Mouse (Mus musculus): ENCODE measurements around the gene Tspan12.
"Not testable (repeated sequence)": the region's sequence is repeated elsewhere in the genome, so short reads cannot be mapped to it uniquely, and the experiment has no call there.

Gene Tspan12

DNA sequence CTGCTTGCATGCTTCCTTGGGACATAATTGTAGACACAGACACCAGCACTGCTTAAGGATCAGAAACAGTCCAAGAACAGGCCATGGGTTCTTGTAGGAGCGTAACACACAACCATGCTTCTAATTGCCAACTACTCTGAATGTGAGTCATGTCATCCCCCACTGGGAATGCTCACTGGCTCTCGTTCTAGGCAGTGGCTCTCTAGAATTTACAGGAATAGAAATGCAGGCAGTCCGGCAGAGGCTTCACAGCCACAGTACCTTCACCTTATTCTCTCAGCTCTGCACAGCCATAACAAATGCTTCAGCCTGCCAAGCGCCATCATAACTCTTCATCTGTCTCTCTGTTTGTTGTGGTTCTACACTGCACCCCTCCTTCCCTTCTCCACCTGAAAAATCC is 23.9 kb downstream of the Tspan12 start:
- DNase-seq (ENCODE audit: low read depth, low spot score): no peak

DNA sequence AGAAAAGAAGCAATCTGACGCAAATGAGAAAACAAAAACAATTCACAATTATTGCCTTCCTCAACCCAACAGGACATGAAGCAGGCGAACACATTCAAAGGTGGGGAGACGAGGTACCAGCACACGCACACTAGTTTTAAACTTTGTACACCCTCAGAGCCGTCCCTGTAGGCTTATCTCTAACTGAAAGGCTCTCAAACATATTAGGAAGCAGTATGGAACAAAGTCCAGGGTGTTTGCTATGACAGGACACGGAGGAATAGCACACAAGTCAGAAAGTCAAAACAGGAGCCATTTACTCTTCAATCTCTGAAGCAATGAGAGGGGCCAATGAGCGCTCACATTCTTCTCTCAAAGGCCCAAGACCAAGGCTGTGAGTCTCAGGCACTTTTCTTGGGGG is 24.3 kb downstream of the Tspan12 start:
- no peak for DNase-seq (ENCODE audit: low read depth, low spot score)

GRCm38 (mm10) chr6:21823694-21824093 is 28.6 kb downstream of the Tspan12 start:
- DNase-seq (ENCODE audit: low read depth, low spot score): no peak

DNA sequence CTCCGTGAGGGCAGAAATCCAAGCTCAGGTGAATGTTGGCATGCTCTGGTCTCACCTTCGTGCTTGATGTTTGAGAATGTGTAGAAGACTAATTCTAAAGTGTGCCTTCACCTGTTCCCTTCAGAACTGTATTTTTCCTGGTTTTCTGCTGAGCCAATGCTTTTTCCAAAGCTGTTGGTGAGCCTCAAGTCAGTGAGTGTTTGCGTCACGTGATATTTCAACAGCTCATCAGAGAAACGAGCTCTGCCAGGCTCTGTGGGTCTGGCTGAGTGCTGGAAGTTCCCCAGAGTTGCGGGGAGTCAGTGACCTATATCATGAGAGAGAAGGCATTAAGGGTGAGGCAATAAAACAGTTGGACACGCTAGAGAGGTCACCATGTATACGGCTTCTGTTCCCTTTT is 29.0 kb downstream of the Tspan12 start:
- DNase-seq (ENCODE audit: low read depth, low spot score): no peak

GRCm38 (mm10) chr6:21822721-21823134 is 29.6 kb downstream of the Tspan12 start:
- no peak for DNase-seq (ENCODE audit: low read depth, low spot score)

- no peak for DNase-seq (ENCODE audit: low read depth, low spot score)
These were observed 34.1 kb downstream of the Tspan12 start for GRCm38 (mm10) chr6:21818107-21818807.

- no peak for DNase-seq (ENCODE audit: low read depth, low spot score)
These were observed 46.3 kb downstream of the Tspan12 start for GRCm38 (mm10) chr6:21806005-21806404.

DNA sequence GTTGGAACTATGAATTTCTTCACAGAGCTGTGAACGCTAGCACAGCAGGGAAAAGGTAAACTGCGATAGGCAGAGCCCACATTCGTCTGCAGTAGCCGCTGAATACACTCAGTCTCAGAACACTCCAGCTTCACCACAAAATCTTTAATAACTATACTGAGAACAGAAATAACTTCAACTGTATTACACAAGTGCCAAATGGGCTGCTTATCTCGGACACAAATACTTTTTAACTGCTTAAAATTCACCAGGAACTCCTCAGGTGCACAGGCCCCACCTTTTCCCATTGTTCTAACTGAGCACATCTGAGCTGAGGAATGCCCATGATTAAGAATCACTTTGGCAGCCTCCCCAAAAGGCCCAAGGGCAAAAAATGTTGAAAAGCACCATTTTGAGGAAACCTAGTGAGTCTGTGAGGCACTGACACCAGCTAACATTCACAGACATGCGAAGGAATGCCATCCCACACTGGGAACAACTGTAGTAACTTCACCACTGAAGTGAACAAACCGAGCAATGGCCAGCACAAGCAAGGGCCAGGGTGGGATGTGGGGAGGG is 47.2 kb downstream of the Tspan12 start:
- DNase-seq (ENCODE audit: low read depth, low spot score): peak; percentile 51

- no peak for DNase-seq (ENCODE audit: low read depth, low spot score)
These were observed 48.6 kb downstream of the Tspan12 start for GRCm38 (mm10) chr6:21803483-21804340.

DNA sequence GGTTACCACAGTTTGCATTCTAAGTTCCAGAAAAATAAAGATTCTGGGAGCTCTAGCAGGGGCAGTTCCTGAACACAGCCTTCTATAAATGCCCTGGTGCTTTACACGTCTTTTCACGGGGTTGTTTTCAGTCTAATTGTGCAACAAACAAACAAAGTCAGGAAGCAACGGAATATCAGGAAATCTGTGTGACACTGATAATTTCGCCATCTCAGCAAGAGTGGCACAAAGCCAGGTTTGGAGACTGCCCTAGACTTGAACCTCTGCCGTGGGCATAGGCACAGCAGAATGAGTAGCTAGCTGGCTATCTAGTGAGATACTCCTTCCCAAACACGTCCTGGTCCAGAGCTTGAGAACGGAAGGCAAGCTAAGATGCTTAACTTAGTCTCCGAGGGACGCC is 53.7 kb downstream of the Tspan12 start:
- no peak for DNase-seq (ENCODE audit: low read depth, low spot score)

- no peak for DNase-seq (ENCODE audit: low read depth, low spot score)
These were observed 55.2 kb downstream of the Tspan12 start for GRCm38 (mm10) chr6:21797087-21797486.

GRCm38 (mm10) chr6:21796413-21796812 is 55.9 kb downstream of the Tspan12 start:
- DNase-seq (ENCODE audit: low read depth, low spot score): no peak

- no peak for DNase-seq (ENCODE audit: low read depth, low spot score)
These were observed 56.9 kb downstream of the Tspan12 start for GRCm38 (mm10) chr6:21795410-21795809.

DNA sequence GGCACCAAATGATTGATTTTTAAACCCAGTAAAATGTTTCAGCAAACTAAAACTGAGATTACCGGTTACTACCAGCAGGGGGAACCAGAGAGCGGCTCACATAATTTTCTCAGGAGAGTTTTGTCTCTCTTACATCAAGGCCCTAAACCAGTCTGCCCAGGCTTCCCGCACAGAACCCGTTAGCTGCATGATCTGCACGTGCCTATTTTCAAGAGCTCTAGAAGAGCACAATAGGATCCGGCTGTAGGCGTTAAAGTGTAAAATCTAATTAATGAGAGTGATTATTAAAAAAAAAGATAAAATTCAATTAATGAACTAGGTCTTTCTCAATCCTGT is 57.3 kb downstream of the Tspan12 start:
- peak; percentile 60 for DNase-seq (ENCODE audit: low read depth, low spot score)

- DNase-seq (ENCODE audit: low read depth, low spot score): no peak
These were observed 57.8 kb downstream of the Tspan12 start for GRCm38 (mm10) chr6:21794337-21795071.

DNA sequence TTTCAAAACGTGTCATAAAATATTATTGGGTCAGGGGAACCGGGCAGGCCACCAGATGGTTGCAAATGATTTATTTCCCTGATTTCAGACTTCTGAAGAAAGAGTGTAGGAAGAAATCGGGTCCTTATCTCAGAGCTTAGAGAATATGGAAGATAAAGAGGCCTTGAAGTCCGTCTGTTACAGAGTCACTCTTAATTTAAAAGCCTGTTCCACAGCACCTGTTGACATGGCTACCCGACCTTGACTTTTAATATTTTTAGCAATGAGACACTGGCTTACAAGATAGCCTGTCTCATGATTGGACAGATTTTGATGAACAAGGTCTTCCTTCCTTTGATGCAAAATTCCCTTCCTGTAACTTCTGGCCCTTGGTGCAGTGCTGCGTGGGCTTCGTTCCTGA is 61.0 kb downstream of the Tspan12 start:
- DNase-seq (ENCODE audit: low read depth, low spot score): no peak

DNA sequence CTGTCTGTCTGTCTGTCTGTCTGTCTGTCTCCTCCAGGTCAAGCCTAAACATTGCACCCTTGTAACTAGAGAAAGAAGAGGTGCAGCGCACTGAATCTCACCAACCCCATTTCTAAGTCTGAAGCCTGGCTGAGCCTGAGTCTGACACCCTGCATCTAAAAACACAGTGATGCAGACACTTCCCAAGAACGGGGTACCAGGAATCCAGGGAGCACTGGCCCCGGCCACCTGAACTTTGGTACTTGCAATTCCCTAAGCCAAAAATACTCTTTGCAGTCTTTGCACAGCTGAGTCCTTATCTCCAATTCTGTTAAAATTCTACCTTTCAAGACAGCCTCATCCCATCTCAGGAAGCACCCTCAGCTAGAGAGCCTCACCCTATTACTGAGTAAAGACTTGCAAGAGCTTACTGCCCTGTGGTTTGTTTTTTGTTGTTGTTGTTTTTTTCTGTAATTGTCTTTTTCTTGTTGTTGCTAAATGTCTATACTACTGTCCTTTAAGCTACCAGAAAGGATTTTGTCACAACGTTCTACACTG is 61.7 kb downstream of the Tspan12 start:
- no peak for DNase-seq (ENCODE audit: low read depth, low spot score)

DNA sequence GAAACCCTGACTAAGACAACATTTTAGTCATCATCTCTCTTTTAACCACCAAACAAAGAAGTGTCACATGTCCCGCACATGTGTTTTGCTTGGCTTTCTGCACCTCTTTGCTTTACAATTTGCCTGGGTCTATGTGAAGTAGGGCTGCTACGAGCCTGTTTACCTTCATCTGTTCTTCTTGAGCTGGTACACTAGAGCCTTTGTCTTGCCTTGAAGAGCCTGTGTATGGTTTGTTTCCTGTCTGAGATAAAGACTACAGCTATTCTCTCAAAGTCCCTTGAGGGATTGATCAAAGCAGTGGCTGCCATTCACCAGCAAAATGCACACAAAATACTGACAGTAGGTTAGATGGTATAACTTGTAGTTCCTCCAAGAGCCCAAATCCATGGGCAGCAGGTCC is 62.3 kb downstream of the Tspan12 start:
- DNase-seq (ENCODE audit: low read depth, low spot score): no peak

DNA sequence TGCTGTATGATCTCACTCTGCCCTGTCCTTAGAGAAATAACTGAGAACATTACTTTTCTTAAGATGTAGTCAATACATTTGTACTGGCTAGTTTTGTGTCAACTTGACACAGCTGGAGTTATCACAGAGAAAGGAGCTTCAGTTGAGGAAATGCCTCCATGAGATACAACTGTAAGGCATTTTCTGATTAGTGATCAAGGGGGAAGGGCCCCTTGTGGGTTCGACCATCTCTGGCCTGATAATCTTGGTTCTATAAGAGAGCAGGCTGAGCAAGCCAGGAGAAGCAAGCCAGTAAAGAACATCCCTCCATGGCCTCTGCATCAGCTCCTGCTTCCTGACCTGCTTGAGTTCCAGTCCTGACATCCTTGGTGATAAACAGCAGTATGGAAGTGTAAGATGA is 62.7 kb downstream of the Tspan12 start:
- DNase-seq (ENCODE audit: low read depth, low spot score): not testable (repeated sequence)

DNA sequence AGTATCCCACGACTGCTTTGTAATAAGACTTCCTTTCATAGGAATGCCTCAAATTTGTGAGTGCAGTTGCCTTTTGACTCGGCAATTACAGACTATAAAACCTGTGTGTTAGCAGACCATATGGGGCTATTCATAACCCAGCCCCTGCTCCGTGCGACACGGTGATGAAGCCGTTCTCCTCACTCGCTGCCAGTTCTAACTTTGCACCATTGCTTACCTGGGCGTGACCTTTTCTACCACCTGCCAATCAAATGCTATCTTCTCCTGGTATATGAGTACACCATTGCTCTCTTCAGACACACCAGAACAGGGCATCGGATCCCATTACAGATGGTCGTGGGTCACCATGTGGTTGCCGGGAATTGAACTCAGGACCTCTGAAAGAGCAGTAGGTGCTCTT is 64.6 kb downstream of the Tspan12 start:
- no peak for DNase-seq (ENCODE audit: low read depth, low spot score)

DNA sequence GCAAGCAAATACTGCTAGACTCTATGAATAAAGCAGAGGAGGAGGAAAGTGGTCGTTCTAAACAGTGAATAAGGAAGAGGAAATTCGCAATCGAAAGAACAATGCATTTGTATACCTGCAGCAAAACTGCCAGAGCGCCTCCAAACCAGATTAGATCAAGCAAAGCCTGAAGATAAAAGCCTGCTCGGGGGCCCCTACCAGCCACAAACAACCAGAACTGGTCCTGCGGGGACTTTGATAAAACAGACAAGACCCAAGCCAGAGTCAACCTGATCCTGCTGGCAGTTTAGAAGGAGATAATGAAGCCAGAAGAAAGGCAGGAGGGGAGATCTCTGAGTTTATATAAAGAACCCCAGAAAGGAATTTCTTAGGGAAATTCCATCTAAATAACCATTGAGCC is 65.0 kb downstream of the Tspan12 start:
- no peak for DNase-seq (ENCODE audit: low read depth, low spot score)
